Mouse (Mus musculus): Measurements from ENCODE around the gene Vsnl1. TPM values are rescaled to one million over a fixed set of nuclear protein-coding genes. Genes with fewer than 3 reads are reported as not detected.

The Vsnl1 gene
- not detected for polyA plus RNA-seq (2017; shearing (Covaris generic))

GRCm38 (mm10) chr12:11436497-11437265, at the start of gene Vsnl1:
Vsnl1 (minus strand) TSS chr12:11436613.
- no peak for ATAC-seq

GRCm38 (mm10) chr12:11456632-11457031, 20.2 kb upstream of the Vsnl1 start:
- ATAC-seq: no peak

GRCm38 (mm10) chr12:11456213-11456612, 19.8 kb upstream of the Vsnl1 start:
- no peak for ATAC-seq

- no peak for ATAC-seq
Measured at GRCm38 (mm10) chr12:11455549-11456194, 19.3 kb upstream of the Vsnl1 start, which contains the start of gene Rad51ap2. Rad51ap2 (plus strand) TSS chr12:11456079.

- ATAC-seq: no peak
Measured at GRCm38 (mm10) chr12:11454146-11454545, 17.7 kb upstream of the Vsnl1 start.

GRCm38 (mm10) chr12:11437907-11438447, 1.6 kb upstream of the Vsnl1 start:
- no peak for ATAC-seq

GRCm38 (mm10) chr12:11437266-11437906, 973 bp upstream of the Vsnl1 start:
- no peak for ATAC-seq

- ATAC-seq: no peak
Measured at GRCm38 (mm10) chr12:11436023-11436350, 426 bp downstream of the Vsnl1 start.

GRCm38 (mm10) chr12:11435246-11436022, 979 bp downstream of the Vsnl1 start:
- no peak for ATAC-seq

GRCm38 (mm10) chr12:11434446-11434845, 2.0 kb downstream of the Vsnl1 start:
- ATAC-seq: no peak

GRCm38 (mm10) chr12:11433716-11434115, 2.7 kb downstream of the Vsnl1 start:
- no peak for ATAC-seq

GRCm38 (mm10) chr12:11433126-11433525, 3.3 kb downstream of the Vsnl1 start:
- ATAC-seq: no peak

- no peak for ATAC-seq
Measured at GRCm38 (mm10) chr12:11427396-11427795, 9.0 kb downstream of the Vsnl1 start.

- no peak for ATAC-seq
Measured at GRCm38 (mm10) chr12:11418112-11418511, 18.3 kb downstream of the Vsnl1 start.

- ATAC-seq: no peak
Measured at GRCm38 (mm10) chr12:11407679-11408078, 28.7 kb downstream of the Vsnl1 start.

GRCm38 (mm10) chr12:11398791-11399190, 37.6 kb downstream of the Vsnl1 start:
- ATAC-seq: no peak

- no peak for ATAC-seq
Measured at GRCm38 (mm10) chr12:11397029-11397428, 39.4 kb downstream of the Vsnl1 start.

GRCm38 (mm10) chr12:11395470-11395869, 40.9 kb downstream of the Vsnl1 start:
- ATAC-seq: no peak

GRCm38 (mm10) chr12:11392525-11392924, 43.9 kb downstream of the Vsnl1 start:
- no peak for ATAC-seq

GRCm38 (mm10) chr12:11391244-11391949, 45.0 kb downstream of the Vsnl1 start:
- no peak for ATAC-seq

GRCm38 (mm10) chr12:11389141-11389540, 47.3 kb downstream of the Vsnl1 start:
- no peak for ATAC-seq

GRCm38 (mm10) chr12:11384754-11385153, 51.7 kb downstream of the Vsnl1 start:
- ATAC-seq: no peak

All from CD4-positive, CD25-positive, alpha-beta regulatory T cell, adult 4 months (primary cell).